Mouse (Mus musculus): Measurements from ENCODE around the gene Syt1.

The Syt1 gene

DNA sequence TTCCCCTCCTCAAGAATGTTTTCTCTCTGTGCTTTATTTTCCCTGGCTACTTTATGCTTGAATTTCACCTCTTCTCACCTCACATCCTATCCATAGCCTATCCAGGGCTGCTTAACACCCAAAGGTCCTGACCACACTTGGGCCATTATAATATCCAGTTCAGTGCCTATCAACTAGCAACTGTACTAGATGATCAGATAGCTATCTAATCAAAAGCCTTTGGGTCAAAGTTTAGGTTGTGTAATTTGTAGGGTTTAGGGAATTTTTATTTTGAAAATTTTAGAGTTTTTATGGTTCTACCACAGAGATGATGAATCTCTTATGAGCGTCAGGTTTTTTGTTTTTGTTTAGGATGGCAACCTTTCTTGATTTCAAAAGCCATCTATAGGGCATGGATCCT, 125.0 kb downstream of the Syt1 start:
- DNase-seq (ENCODE audit: low spot score in 2 of 2), result no peak

DNA sequence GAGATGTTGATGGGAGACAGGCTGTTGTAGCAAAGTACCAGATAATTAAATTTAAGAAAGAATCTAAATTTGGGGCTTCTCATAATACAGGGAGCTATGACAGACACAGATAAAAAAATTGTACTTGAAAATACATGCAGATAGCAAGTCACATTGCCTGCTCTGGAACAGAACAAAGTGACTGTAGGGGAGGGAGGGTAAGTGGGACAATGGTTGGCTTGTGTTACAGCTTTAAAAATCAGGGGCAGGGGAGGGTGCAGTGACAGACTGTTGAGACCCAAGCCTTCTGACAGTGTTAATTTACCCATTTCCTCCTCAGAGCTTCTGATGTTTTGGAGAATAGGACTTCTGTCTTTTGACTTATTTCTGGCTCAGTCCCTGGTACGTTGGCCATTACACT, 126.3 kb downstream of the Syt1 start:
- DNase-seq (ENCODE audit: low spot score in 2 of 2), result no peak

DNA sequence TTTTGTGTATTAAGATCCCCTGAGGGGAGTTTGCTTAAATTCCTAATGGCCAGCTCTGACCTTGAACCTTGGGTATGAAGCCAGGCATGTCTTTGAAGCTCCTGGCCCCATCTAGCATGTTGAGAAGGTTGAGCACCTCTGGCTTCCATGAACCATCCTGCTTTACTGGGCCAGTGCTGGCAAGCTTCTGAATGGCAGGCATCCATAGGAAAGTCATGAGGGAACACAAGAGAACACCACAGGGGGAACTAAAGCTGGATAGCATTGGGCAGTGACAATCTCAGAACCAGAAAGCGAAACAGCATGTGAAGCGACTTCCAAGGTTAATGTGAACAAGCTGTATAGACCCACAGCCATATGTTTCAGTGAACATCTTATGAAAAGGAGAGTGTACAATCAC, 130.4 kb downstream of the Syt1 start:
- no peak for DNase-seq (ENCODE audit: low spot score in 2 of 2)

DNA sequence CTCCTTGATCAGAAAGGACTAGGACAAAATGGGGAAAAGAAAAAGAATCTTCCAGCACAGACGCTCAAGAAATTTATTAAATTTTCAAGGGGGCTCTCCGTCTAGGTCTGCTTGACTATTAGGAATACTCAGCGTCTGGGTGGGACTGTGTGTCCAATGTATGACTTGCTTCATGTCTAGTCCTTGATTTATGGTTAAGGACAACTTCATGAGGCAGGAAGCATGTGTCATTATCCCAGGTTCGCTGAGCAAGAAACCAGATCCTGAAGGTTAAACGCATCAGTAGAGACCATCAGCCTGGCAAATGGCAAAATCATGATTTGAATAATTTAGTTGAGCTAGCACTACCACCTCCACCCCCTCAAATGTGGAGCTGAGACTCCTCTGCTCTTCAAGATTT, 135.1 kb downstream of the Syt1 start:
- no peak for DNase-seq (ENCODE audit: low spot score in 2 of 2)

DNA sequence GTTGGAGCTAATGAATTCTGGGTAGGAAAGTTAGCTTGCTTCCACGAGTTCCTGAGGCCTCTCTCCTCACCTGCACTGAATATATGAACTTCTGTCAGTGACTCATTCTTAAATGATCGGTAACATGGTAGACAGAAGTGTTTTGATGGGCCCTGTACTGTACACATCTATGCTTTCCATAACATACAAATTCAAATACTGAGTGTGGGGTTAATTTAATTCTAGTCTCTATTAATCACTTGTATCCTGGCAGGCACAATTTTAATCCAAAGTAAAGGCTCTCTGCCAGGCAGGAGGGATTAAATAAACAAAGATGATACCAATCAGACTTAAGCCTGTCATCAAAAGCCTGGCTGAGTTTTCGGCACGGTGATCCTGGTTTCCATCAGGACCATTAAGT, 136.1 kb downstream of the Syt1 start:
- DNase-seq (ENCODE audit: low spot score in 2 of 2), result no peak

DNA sequence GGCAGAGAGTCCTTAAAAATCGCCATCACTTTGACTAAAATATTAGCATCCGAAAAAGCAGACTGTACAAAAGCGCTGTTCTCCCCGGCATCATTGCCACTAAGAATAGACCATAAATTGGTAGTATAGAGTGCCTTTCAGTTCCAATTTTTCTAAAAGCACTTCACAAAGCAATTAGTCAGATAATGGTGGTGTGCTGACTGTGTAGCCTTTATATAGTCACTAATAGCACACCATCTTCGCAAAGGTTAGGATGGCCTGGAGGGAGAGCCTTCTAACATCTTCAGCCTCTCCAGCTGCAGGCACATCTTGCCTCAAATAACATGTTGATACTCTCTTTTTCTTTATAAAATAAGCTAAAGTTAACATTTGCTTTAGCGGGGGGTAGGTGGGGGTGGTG, 138.4 kb downstream of the Syt1 start:
- no peak for DNase-seq (ENCODE audit: low spot score in 2 of 2)

DNA sequence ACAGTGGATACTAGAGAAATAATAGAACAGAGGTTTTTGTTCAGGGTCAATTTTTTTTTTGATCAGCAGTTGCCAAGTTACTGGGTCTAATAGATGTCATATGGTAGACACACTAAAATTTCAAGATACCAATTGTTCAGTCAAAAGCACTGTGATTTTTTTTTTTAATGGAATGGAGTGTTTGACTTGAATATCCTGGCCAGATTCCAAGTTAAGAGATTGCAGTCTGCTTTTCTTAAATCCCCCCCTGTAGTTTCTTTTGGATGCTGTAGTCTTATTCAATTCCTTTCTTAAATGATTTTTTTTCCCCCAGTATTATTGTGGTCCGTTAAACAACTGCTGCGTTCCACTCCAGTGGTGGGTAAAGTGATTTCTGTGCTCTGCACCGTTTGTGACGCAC, 140.2 kb downstream of the Syt1 start:
- no peak for DNase-seq (ENCODE audit: low spot score in 2 of 2)

DNA sequence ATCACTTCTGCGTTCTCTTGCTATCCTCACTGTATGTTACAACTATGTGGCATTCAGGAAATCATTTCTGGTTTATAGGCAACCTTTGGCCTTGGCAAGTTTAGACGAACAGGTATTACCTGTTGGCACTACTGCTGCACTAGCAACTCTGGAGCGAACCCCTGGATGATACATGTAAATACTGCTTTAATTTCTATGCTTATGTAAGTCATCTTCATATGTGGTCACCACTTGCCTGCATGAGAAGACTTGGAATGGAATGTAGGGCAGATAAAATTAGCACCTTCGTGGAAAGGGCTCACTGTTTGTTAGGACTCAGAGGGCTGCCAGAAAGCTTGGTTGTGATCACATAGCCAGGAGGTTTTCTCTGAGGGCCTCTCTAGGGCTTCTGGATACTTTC, 142.6 kb downstream of the Syt1 start:
- DNase-seq (ENCODE audit: low spot score in 2 of 2), result no peak

DNA sequence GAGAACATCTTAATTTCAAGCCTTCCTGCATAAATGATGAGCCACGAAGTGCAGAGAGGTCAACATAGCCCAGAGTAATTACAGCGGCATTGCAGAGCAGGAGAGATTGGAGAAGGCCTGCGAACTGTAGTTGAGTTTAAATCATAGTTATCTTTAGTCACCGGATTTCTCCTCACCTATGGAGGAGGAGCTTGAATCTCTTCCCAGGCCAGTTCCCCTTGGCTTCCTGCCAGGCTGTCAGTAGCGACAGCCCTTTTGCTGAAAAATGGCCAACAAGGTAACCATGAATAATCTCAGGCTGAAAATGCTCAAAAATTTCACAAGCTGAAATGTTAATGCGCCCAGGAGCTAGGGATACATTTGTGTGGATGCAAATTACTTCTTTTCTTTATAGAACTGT, 143.6 kb downstream of the Syt1 start:
- DNase-seq (ENCODE audit: low spot score in 2 of 2), result no peak

DNA sequence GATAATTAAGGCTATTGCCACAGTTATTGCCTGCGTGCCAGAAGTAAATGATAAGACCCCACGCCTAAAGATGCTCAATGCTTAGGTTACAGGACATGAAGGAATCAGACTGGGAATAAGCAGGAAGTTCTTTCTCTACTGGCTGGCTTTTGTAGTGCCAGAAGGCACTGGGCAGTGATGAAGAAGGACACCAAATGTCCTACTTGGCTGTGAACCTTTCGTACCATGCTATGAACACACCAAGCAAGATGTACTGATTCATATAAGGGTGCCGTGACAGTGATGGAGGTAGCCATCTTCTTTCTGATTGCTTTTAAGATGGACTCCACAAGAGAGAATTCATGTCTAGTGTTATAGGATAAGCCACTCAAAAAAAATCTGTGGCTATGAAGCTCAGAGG, 145.2 kb downstream of the Syt1 start:
- no peak for DNase-seq (ENCODE audit: low spot score in 2 of 2)

DNA sequence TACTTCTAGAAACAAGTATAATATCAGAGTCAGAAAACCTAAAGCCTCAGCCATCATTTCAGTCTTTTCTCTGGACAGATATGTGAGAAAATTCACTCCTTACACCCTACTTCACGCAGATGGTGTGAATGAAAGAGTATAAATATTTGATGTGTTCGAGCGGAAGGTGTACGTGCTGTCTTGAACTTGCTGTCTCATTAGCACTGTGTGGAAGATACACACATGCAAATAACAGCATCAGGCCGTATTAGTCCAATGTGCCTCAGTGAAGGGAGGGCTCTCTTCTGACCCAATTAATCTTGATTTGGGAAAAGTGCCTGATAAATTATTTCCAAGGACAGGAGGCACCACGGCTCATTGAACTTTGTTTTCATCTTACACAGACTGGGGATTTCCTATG, 154.8 kb downstream of the Syt1 start:
- DNase-seq (ENCODE audit: low spot score in 2 of 2), result no peak

DNA sequence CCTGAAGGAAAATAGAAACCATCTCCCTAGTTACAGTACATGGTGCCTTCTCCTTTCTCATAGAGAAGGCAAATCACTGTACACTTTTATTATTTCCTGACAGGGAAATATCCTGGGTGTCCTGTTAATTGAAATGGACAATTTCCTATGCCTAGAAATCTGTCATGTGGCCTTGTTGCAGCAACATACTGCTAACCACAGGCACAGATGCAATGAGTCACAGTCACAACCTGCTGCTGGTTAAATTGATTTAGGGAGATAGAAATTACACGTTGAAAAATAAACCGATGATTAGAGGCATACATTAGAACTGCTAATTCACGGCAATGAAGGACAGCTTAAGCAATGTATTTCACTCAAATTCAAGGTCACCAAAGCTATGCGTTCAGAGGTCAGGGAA, 158.0 kb downstream of the Syt1 start:
- no peak for DNase-seq (ENCODE audit: low spot score in 2 of 2)

DNA sequence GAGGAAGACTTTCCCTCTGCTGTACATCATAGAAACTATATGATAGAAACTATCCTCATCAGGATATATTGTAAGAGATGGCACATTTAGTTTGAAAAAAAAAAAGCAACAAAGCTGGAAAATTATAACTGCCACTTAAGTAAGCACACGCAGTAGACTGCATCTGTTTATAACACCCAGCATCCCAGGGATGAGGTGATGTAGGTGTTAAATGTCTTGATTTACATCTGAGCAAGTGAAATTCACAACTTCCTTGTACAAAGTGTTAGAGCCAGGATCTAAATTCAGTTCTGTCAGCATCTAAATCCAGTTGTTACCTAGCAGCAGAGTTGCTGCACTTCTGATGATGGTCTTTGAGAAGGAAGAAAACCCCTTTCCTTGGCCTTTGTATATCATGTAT, 173.3 kb downstream of the Syt1 start:
- DNase-seq (ENCODE audit: low spot score in 2 of 2), result no peak

DNA sequence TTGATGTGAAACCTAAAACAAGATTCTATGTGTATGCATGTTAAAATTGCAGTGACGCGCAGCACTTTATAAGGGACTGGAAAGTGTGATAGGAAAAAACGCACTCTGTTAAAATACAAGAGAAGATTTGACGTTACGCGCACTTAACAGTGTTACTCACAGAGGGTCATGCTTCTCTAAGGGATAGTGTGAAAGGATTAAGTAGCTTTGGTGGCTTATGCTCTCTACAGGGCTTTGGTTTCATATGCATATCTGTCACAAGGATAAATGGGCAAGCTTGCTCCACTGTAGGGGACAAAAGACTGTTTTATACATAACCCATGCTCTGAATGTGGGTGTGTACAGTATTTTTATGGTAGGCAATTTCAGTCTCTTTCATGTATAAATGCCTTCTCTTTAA, 178.5 kb downstream of the Syt1 start:
- no peak for DNase-seq (ENCODE audit: low spot score in 2 of 2)

DNA sequence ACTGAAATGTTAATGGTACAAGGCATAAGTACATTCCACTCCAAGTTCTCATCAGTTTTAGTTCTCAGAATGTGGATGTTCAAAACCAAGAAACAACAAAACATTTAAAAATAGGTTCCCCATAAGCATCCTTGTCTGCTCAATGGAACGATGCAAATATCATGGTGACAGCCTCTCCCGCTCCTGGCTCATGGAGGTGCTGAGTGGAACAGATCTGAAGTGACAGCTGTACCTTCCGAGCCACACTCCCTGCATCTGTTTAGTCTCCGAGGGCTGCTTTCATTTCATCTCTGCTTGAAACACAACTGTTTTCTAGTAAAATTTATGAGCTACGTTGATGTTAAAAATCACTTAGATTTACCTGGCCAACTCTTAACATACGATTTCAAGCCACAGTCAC, 179.0 kb downstream of the Syt1 start:
- no peak for DNase-seq (ENCODE audit: low spot score in 2 of 2)

DNA sequence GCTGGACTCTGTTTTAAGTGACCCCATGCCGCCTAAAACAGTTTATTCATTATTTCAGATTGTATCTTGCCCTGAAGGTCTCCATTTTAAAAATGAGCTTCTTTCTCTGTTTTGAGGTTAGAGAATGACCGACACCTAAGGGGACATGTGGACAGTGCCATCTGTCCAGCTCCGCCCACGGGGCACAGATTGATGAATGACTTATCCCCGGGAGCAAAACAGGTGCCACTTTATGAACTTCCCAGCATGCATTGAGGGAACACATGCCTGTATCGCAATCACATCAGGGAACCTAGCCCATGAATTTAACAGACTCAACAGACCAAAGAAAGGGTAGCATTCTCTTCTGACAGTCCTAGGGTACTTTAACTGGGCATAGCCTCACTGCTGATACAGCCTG, 188.5 kb downstream of the Syt1 start:
- DNase-seq (ENCODE audit: low spot score in 2 of 2), result no peak

DNA sequence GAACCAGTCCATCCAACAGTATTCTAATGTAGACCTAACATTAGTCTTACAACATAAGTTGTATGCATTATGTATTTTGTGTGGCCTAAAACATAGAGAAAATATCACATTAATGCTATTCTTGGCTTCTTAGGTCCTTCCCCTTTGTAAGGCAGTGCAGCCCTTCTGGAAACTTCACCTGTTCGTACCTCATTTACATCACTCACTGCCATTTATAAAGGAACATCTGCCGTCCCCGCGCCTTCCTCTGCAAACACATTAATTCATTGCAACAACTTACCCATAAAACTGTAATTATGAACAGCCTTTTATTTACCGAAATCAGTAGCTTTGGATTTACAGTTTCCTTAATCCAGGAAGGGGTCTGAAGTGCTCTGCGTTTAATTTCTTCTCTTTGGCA, 195.4 kb downstream of the Syt1 start:
- DNase-seq (ENCODE audit: low spot score in 2 of 2), result no peak

DNA sequence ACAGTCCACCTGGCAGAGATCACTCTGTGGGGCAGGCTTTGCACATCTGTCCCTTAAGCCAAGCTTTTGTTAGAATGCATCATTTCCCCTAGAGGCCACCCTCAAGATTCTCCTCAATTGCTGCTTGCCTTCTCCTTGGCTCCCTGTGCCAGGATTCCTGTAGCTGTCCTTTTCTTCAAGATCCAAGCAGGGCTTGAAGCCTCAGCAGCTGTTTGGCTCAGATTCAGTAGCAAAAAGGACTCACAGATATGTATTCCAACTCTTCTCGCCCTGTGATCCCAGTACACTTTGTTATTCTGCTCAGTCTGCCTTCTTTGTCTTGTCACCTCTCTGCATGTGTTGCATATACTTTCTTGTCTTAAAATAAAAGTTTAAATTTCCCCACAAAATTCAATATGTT, 206.4 kb downstream of the Syt1 start:
- no peak for DNase-seq (ENCODE audit: low spot score in 2 of 2)

DNA sequence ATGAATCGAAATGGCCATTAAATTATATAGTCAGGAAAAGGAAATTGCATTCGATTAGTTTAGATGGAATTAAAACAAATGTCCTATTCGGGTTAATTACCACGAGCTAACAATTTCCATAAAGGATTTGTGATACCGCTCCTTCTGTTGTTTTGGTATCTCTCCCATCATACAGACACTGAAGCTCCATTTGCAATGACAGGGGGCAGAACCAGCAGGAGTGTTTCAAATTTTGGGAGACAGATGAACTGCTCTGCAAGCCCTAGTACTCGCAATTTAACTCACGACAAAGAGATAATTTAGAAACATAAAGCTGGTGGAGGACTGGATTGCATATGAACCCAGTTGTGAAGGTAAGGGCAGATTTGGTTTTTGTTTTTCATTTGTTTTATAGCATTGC, 210.0 kb downstream of the Syt1 start:
- no peak for DNase-seq (ENCODE audit: low spot score in 2 of 2)

DNA sequence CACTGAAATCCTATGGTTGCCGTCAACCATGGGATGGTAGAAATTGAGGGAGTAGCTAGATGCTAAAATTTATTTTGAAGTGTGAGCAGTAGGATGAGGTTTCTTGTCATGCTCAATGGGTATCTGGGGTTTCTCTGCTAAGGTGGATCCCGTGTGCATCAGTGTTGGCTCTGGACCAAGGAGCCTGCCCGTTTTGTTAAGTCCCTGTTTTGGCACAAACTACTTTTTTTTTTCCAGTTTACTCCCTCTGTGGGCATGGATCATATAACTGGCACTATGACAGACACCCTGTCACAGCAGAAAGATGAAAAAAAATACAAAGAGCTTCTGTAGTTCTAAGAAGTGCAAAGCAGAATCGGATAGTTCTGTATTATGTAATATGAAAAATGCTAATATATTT, 212.0 kb downstream of the Syt1 start:
- no peak for DNase-seq (ENCODE audit: low spot score in 2 of 2)

DNA sequence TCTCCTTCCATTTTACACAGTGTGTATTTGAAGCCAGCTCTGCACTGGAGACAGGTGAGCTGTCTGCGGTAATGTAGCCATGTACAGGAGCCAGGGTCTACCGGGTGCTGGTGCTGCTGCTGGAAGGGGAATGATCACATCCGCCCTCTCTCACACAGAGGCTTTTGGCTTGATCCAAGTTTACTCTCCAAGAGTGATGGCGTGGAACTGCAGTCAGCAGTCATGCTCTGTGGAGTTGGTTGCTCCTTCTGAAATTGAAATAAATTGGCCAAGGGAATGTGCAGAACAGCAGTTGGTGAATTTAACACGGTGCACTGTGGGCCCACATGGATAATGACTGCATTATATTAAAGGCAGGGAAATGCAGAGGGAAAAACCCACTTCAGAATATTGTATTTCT, 228.0 kb downstream of the Syt1 start:
- no peak for DNase-seq (ENCODE audit: low spot score in 2 of 2)

DNA sequence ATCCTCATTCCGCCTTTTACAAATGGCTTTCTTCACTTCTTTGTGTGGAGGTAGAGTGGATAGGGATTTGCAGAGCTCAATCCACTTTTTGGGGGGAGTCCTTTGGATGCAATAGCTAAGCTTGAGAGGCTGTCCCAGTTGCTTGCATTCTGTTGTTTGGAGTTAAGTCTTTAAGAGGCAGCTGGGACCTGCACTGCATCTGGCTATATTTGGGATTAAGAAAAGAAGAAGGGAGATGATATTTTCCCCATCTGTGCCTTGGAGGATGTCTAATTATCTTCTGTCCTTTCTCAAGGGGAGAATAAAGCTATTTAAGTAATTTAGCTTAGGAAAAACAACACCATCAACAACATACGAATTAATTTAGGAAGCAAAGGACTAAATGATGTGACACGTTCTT, 230.2 kb downstream of the Syt1 start:
- DNase-seq (ENCODE audit: low spot score in 2 of 2), result no peak

DNA sequence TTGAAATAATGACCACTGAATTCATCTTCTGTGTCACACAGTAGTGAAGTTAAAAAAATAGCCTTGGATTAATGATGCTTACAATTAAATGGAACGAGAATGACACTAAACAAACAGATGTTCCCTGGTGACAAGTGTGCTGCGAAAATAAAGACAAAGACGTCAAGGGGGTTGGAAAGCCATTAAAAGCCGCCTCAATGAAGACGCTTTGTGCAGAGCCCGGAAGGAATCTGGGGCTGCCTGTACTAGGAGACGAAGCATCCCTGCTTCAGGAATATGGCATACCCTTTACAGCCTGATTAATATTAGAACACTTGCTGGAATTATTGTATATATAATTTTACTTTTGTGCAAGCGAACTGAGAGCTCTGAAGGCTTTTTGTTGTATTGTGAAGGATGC, 234.0 kb downstream of the Syt1 start:
- DNase-seq (ENCODE audit: low spot score in 2 of 2), result no peak

DNA sequence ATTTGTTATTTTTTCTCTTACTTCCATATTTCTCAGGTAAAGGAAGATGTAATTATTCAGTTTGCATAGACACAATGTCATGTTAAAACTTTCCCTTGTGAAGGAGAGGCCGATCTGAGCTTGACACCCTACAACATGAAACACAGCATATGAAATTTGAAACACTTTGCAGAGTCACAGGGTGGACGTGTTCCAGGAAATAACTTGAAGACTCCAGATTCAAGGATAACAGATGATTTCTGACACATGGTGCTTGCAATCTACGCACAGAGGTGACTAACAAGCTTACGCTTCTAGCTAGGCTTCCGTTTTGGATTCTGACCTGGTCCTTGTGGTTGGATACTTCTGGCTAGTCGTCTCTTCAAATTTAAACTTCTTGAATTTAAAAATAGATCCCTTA, 239.7 kb downstream of the Syt1 start:
- DNase-seq (ENCODE audit: low spot score in 2 of 2), result no peak

DNA sequence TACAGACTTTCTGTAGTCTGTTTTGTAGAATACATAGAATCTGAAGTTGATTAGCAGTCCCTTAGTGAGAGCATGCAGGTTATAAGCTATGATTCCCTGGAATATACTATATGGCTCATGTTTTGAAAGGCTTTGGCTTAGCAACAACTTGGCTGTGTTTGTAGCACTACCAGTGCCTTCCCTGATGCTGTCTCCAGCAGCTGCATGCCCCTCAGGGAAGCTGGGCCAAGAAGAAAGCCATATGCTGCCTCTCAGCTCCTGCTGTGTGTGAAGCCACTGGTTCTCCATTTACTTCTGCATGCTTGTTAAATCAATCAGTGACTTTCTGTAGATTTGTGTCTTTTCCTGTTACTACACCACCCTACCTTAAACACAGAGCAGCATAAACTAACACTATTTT, 245.2 kb downstream of the Syt1 start:
- no peak for DNase-seq (ENCODE audit: low spot score in 2 of 2)

Measured in spleen, postnatal 36 days (tissue).